Mouse (Mus musculus) neural tube, embryonic 13.5 days (tissue): ENCODE data around the gene Dusp16. TPM values are rescaled to one million over a fixed set of nuclear protein-coding genes. Genes with fewer than 3 reads are reported as not detected.
"Not testable (repeated sequence)": the region's sequence is repeated elsewhere in the genome, so short reads cannot be mapped to it uniquely, and the experiment has no call there.

Source experiments
- ATAC-seq: fragments of 200-750 bp; cut with Nextera tagmentation; 2 replicates; pipeline ENCODE4 v1.8.0; 2017; ENCODE audit warnings: low read depth, mild to moderate bottlenecking, moderate TSS enrichment, moderate library complexity
- H3K27ac ChIP-seq: fragments of 300-500 bp; sonication (generic); replicated peaks from 2 replicates; pipeline ENCODE4 v1.5.1; 2015; ENCODE audit warnings: moderate library complexity, mild to moderate bottlenecking, inconsistent platforms
- H3K27me3 ChIP-seq: fragments of 300-500 bp; sonication (generic); 2 replicates; pipeline ENCODE4 v1.6.1; 2015; ENCODE audit warnings: mild to moderate bottlenecking, inconsistent platforms
- H3K36me3 ChIP-seq: fragments of 300-500 bp; sonication (generic); 2 replicates; pipeline ENCODE4 v1.6.1; 2015; ENCODE audit warnings: mild to moderate bottlenecking, inconsistent platforms
- H3K4me1 ChIP-seq: fragments of 300-500 bp; sonication (generic); replicated peaks from 2 replicates; pipeline ENCODE4 v1.6.1; 2015; ENCODE audit warnings: inconsistent platforms
- H3K4me2 ChIP-seq: fragments of 300-500 bp; sonication (generic); 2 replicates; pipeline ENCODE4 v1.6.1; 2015; ENCODE audit warnings: inconsistent platforms, mild to moderate bottlenecking, moderate library complexity
- H3K4me3 ChIP-seq: fragments of 300-500 bp; sonication (generic); 2 replicates; pipeline ENCODE4 v1.5.1; 2015; ENCODE audit warnings: mild to moderate bottlenecking, inconsistent platforms
- H3K9ac ChIP-seq: fragments of 300-500 bp; sonication (generic); 2 replicates; pipeline ENCODE4 v1.6.1; 2015; ENCODE audit warnings: moderate library complexity, mild to moderate bottlenecking, inconsistent platforms
- H3K9me3 ChIP-seq: fragments of 300-500 bp; sonication (generic); 2 replicates; pipeline ENCODE4 v1.6.1; 2016; ENCODE audit warnings: inconsistent platforms
- WGBS: fragments of 180-500 bp; shearing (Covaris S2); methylation state at CpG from one replicate; pipeline ENCODE4 v1.1.7; 2015; 5-methylcytosine and 5-hydroxymethylcytosine counted together
- polyA plus RNA-seq: library from polyadenylated mRNA; unstranded; fragments of >200 nt; fragmentation: Nextera tagmentation; extraction: Ambion mirVana; gene quantifications from 2 replicates; pipeline ENCODE4 v1.2.1, GENCODE M21; 2015

The Dusp16 gene
- polyA plus RNA-seq, 1 experiment from 2014 or later: 7.0 TPM

GRCm38 (mm10) chr6:134685040-134685439 lies 107.4 kb downstream of the Dusp16 start:
- ATAC-seq: no peak

GRCm38 (mm10) chr6:134684354-134684915 lies 108.0 kb downstream of the Dusp16 start:
- no peak overlapping the region for H3K4me2 ChIP-seq
- no peaks in the 10 kb centered on the region for H3K36me3 ChIP-seq
- ATAC-seq: no peak
- peaks cover 4% of the 10 kb centered on the region; the same call in 1 of the 2 replicates for H3K4me1 ChIP-seq
- no peak overlapping the region for H3K4me3 ChIP-seq
- H3K27ac ChIP-seq: no peak overlapping the region
- no peaks in the 10 kb centered on the region for H3K27me3 ChIP-seq
- 82% methylated on average over 6 of the region's 6 CpGs for WGBS
- no peaks in the 10 kb centered on the region for H3K9me3 ChIP-seq
- H3K9ac ChIP-seq: no peak overlapping the region

More at GRCm38 (mm10) chr6:134685040-134685439, 107.4 kb downstream of the Dusp16 start:
- Histone ChIP-seq H3K9me3 (no peaks in the 10 kb centered on the region), H3K4me1 (peaks cover 4% of the 10 kb centered on the region; the same call in 1 of the 2 replicates), H3K4me3 (no peak overlapping the region), H3K4me2 (no peak overlapping the region), H3K27me3 (no peaks in the 10 kb centered on the region), H3K9ac (no peak overlapping the region), H3K27ac (no peak overlapping the region), H3K36me3 (no peaks in the 10 kb centered on the region)
- 60% methylated on average over 2 of the region's 2 CpGs for WGBS

GRCm38 (mm10) chr6:134679330-134679729 lies 113.1 kb downstream of the Dusp16 start:
- H3K9ac ChIP-seq, H3K4me3 ChIP-seq, H3K4me1 ChIP-seq, ATAC-seq, H3K9me3 ChIP-seq, H3K4me2 ChIP-seq, H3K27me3 ChIP-seq, H3K36me3 ChIP-seq, H3K27ac ChIP-seq: not testable (repeated sequence)
- WGBS: 91% methylated on average over 4 of the region's 4 CpGs

- Histone ChIP-seq H3K4me3 (no peak overlapping the region), H3K27ac (no peak overlapping the region), H3K36me3 (no peaks in the 10 kb centered on the region), H3K4me1 (no peaks in the 10 kb centered on the region), H3K9ac (no peak overlapping the region), H3K4me2 (no peak overlapping the region), H3K27me3 (no peaks in the 10 kb centered on the region), H3K9me3 (no peaks in the 10 kb centered on the region)
- 78% methylated on average over 3 of the region's 3 CpGs for WGBS
- ATAC-seq: no peak
Observed at GRCm38 (mm10) chr6:134678037-134678436, 114.4 kb downstream of the Dusp16 start.

- Histone ChIP-seq H3K4me2 (no peak overlapping the region), H3K4me1 (no peaks in the 10 kb centered on the region), H3K27me3 (no peaks in the 10 kb centered on the region), H3K36me3 (no peaks in the 10 kb centered on the region), H3K27ac (no peak overlapping the region), H3K9me3 (no peaks in the 10 kb centered on the region), H3K4me3 (no peak overlapping the region), H3K9ac (no peak overlapping the region)
- ATAC-seq: no peak
- 80% methylated on average over 4 of the region's 4 CpGs for WGBS
Observed at GRCm38 (mm10) chr6:134677504-134677903, 114.9 kb downstream of the Dusp16 start.

- peaks cover 13% of the 10 kb centered on the region for H3K4me1 ChIP-seq
- H3K9ac ChIP-seq, H3K4me3 ChIP-seq, ATAC-seq, H3K4me2 ChIP-seq, H3K27ac ChIP-seq, H3K9me3 ChIP-seq, H3K36me3 ChIP-seq, H3K27me3 ChIP-seq: not testable (repeated sequence)
- WGBS: 94% methylated on average over 8 of the region's 8 CpGs
Observed at GRCm38 (mm10) chr6:134673712-134674111, 118.7 kb downstream of the Dusp16 start.

GRCm38 (mm10) chr6:134670881-134671411 lies 121.5 kb downstream of the Dusp16 start:
- 63% methylated on average over 4 of the region's 4 CpGs for WGBS
- ATAC-seq: 0 out of 2 replicates have a peak, but pooled peaks have one; percentile 45

GRCm38 (mm10) chr6:134669179-134669865 lies 123.1 kb downstream of the Dusp16 start:
- no peak overlapping the region for H3K4me3 ChIP-seq
- H3K27me3 ChIP-seq: no peaks in the 10 kb centered on the region
- 0 out of 2 replicates have a peak overlapping the region, but pooled peaks have one; percentile 28 for H3K27ac ChIP-seq
- peaks cover 24% of the 10 kb centered on the region for H3K4me1 ChIP-seq
- WGBS: 58% methylated on average over 6 of the region's 6 CpGs
- peak; percentile 70 for ATAC-seq
- H3K9ac ChIP-seq: no peak overlapping the region
- H3K36me3 ChIP-seq: no peaks in the 10 kb centered on the region
- no peak overlapping the region for H3K4me2 ChIP-seq
- H3K9me3 ChIP-seq: no peaks in the 10 kb centered on the region

More at GRCm38 (mm10) chr6:134670881-134671411, 121.5 kb downstream of the Dusp16 start:
- Histone ChIP-seq H3K4me3 (no peak overlapping the region), H3K36me3 (no peaks in the 10 kb centered on the region), H3K27ac (no peak overlapping the region), H3K4me1 (peaks cover 17% of the 10 kb centered on the region), H3K9ac (no peak overlapping the region), H3K4me2 (no peak overlapping the region), H3K9me3 (no peaks in the 10 kb centered on the region), H3K27me3 (no peaks in the 10 kb centered on the region)

- H3K9ac ChIP-seq: no peak overlapping the region
- H3K27me3 ChIP-seq: no peaks in the 10 kb centered on the region
- H3K4me2 ChIP-seq: no peak overlapping the region
- peaks cover 29% of the 10 kb centered on the region for H3K4me1 ChIP-seq
- H3K36me3 ChIP-seq: no peaks in the 10 kb centered on the region
- no peak overlapping the region for H3K4me3 ChIP-seq
- WGBS: 54% methylated on average over 2 of the region's 2 CpGs
- no peaks in the 10 kb centered on the region for H3K9me3 ChIP-seq
- no peak overlapping the region for H3K27ac ChIP-seq
- no peak for ATAC-seq
Observed at GRCm38 (mm10) chr6:134668519-134668918, 123.9 kb downstream of the Dusp16 start.

- peaks cover 23% of the 10 kb centered on the region for H3K4me1 ChIP-seq
- H3K9me3 ChIP-seq: no peaks in the 10 kb centered on the region
- H3K27ac ChIP-seq: no peak overlapping the region
- no peak overlapping the region for H3K4me2 ChIP-seq
- H3K9ac ChIP-seq: no peak overlapping the region
- ATAC-seq: no peak
- WGBS: 88% methylated on average over 9 of the region's 9 CpGs
- H3K27me3 ChIP-seq: no peaks in the 10 kb centered on the region
- no peaks in the 10 kb centered on the region for H3K36me3 ChIP-seq
- H3K4me3 ChIP-seq: no peak overlapping the region
Observed at GRCm38 (mm10) chr6:134665817-134666216, 126.6 kb downstream of the Dusp16 start.
